Mouse (Mus musculus): ENCODE measurements around the gene Tspan11. TPM values are rescaled to one million over a fixed set of nuclear protein-coding genes. Genes with fewer than 3 reads are reported as not detected.

Gene Tspan11
- total RNA-seq, 2 experiments from 2014 or later, result 6.2 to 7.9 TPM

DNA sequence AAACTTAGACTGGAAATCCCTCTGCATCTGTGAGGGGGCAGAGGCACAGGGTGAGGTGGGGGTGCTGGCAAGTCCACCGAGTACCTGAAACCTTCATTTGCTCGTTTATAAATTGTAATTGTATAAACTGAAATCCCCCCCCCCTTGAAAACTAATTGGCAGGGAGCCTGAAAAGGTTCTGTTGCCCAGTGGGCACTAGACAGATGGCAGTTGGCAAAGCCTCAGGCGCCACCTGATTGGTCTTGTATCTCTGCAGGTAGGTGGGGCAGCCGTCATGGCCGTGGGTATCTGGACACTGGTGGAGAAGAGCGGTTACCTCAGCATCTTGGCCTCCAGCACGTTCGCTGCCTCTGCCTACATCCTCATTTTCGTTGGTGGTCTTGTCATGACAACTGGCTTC, 35.9 kb downstream of the Tspan11 start:
- intact Hi-C loops (cut with DNase I), result loop anchor here (5.0 kb wide), 1 partner anchor 296 kb away; no protein-coding TSS in a partner anchor
- no peak for DNase-seq (ENCODE audit: low spot score in 2 of 2)

DNA sequence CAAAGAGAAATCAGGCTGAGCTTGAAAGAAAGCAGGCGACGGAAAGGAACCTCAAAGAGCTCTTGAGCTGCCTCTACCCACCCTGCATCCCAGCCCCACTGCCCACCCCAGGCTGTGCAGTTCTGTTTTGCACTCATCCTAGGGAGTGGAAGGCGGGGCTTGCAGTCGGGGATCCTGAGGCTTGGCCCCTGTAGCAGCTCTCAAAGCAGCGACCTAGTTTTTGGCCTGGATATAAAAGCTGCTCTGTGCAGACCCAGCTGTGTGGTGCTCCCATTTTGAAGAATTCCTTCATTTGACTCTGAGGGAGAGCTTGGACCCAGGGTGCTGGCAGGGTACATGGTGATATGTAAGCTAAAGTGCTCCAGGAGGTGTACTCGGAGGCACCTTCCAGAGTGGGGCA, 37.4 kb downstream of the Tspan11 start:
- intact Hi-C loops (cut with DNase I), result loop anchor here (5.0 kb wide), 2 partner anchors 157 to 297 kb away; partner anchors contain the start of gene Prmt8
- peak; percentile 24 to 42 for DNase-seq (ENCODE audit: low spot score in 2 of 2)

DNA sequence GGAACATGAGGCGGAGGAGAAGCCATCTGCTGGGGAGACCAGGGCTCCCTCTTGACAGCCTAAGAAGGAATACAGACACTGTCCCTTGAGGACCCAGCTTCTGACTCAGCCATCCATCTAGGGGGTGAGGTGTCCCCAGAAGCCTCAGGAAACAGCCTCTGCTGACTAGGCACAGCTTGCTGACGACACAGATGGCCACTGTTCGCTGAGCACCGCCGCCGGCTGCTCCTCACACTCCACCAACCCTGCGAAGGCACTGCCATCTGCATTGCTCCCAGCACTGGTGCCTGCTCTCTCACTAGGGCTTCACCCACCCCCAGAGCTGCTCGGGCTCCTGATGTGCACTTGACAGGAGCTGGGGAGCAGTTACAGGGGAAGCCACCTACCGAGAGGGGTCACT, 38.5 kb downstream of the Tspan11 start:
- DNase-seq (ENCODE audit: low spot score in 2 of 2), result peak; percentile 75 to 83
- intact Hi-C loops (cut with DNase I), result loop anchor here (5.0 kb wide), 1 partner anchor 159 kb away; the partner anchor contains the start of gene Prmt8

DNA sequence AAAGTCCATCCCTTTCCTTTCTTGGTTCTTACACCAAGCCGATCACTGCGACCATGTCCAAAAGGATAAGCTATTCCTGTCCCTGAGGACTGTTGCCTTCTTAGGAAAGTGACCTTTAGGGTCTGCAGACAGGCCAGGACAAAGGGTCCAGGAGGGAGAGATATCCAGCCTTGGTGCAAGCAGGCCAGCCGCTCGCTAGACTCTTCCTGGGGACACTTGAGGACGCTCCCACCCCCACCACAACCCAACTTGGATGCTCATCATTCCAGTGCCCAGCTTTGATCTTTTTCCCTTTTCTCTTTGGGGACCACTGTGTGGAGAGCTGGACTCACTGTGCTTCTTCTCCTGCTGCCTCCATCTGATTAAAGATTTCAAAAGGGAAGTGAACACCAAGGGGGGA, 41.3 kb downstream of the Tspan11 start:
- no peak for DNase-seq (ENCODE audit: low spot score in 2 of 2)
- intact Hi-C loops (cut with DNase I), result loop anchor here (5.0 kb wide), 1 partner anchor 161 kb away; the partner anchor contains the start of gene Prmt8

DNA sequence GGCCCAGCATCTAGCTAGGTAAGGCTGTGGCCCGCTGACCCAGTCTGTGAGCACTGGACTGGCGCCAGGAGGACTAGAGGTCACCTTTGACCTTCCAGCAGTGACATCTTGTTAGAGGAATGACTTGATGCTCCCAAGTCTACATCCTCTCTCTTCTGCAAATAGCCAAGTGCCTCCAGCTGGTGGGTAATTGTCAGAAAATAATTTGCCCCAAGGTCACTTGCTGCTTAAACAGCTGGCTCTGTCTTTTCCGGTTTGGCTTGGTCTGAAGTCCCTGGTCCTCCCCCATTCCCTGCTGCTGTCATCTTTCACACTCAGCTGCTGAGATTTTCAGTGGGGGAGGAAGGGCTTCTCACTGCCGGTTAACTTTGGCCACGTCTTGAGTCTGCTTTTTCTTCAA, 45.3 kb downstream of the Tspan11 start:
- DNase-seq (ENCODE audit: low spot score in 2 of 2), result peak in 1 of 2 experiments; percentile 24
- intact Hi-C loops (cut with DNase I), result no loop called here

DNA sequence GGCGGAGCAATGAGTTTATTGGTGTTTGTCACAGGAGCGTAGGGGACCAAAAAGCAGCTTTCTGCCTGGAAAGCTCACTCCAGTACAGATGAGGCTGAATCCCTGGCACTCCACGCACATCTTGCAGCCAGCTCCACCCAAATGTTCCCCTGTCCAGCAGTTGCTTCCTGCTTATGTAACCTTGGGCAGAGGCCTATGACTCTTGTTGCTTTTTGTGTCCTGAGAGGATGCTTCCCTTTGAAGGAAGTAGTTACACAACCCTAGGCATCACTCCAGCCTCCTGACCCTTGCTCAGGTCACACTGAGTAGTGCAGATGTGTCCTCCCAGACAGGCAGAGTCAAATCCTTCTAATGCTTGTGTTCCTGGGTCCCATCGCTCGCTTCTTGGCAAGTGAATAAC, 46.5 kb downstream of the Tspan11 start:
- DNase-seq (ENCODE audit: low spot score in 2 of 2), result no peak
- intact Hi-C loops (cut with DNase I), result no loop called here

DNA sequence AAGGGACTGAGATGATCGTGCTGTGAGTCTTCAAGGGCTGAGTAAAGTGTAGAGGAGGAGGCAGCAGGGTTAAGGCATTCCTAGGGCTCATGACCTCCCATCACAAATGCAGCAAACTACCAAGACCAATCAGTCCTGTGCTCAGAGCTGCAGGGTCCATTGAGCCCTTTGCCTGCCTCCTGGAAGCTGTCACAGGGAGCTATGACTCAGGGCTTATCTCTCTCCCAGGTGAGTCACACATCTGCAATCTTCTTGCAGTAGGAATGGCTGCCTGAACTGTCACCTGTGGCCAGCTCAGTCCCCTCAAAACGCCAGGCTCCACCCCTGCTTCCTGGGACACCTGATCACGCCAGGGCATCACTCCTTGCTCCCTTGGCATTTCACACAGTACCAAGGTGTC, 47.7 kb downstream of the Tspan11 start:
- intact Hi-C loops (cut with DNase I), result no loop called here
- no peak for DNase-seq (ENCODE audit: low spot score in 2 of 2)

DNA sequence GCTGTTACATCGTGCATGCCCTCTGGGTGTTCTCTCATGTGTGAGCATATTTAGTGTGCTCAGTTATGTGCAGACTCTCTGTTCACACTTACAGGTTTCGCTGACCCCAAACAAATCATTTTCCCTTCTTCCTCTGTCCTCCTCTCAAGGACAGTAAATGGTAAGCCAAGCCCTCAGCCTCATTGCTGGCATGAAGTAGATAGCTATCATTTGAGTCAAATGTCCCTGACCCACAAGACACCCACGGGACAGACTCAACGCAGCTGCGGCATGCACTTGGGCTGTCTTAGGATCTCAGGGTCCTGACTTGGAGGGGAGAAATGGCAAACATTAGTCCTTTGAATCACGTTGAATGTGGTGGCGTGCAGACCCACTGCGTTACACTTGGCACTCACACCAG, 55.0 kb downstream of the Tspan11 start:
- no peak for DNase-seq (ENCODE audit: low spot score in 2 of 2)
- intact Hi-C loops (cut with DNase I), result no loop called here

DNA sequence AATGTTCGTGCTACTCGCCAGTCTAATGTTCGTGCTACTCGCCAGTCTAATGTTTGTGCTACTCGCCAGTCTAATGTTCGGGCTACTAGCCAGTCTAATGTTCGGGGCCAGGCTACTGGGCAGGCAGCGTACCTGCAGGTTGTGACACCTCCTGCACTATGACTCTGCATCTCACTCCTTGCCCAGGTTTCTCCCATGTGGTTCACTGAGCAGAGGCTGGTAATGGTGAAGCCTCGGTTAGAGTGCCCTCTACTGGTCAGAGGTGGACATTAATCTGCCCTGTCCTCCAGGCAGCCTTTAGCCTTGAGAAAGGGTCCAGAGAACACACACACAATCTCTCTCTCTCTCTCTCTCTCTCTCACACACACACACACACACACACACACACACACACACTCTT, 58.3 kb downstream of the Tspan11 start:
- intact Hi-C loops (cut with DNase I), result loop anchor here (2.0 to 5.0 kb wide), 3 partner anchors 178 to 403 kb away; partner anchors contain the start of gene Prmt8
- DNase-seq (ENCODE audit: low spot score in 2 of 2), result peak; percentile 72 to 74

DNA sequence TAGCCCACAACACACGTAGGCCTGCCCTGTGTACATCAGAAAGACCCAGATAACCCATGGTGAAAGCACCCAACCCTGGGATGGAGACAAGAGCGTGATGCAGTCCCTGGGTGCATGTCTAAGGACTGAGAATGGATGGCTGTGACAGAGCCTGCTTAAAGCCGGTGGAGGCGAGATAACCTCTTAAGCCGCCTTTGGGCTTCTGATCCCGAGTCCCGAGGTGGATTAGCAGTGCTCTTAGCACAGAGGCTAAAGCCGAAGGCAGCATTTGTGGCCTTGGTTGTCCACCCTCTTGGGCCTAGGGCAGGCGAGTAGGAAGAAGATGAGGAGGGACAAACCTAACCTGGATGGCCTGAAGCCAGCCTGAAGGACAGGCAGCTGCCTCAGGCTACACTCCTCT, 61.3 kb downstream of the Tspan11 start:
- no peak for DNase-seq (ENCODE audit: low spot score in 2 of 2)
- intact Hi-C loops (cut with DNase I), result loop anchor here (5.0 kb wide), 2 partner anchors 181 to 331 kb away; partner anchors contain the start of gene Prmt8

DNA sequence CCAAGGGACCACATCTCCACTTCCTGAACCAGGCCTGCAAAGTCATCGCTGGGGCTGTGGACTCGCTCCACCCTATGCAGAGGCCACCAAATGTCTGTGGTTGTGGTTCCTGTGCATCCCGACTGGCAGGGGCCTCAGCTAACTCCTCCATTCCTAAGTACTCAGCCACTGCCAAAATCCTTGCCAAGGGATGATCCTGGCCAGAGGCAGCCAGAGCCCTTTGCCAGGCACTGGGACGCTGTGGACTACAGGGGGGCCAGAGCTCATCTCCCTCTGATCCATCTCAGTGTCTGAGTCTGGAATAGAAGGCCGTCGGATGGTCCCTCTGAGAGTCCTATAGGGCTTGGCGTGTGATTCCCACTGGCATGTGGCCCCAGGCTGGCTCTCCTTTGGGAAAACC, 62.5 kb downstream of the Tspan11 start:
- intact Hi-C loops (cut with DNase I), result loop anchor here (5.0 kb wide), 2 partner anchors 183 to 333 kb away; partner anchors contain the start of gene Prmt8
- DNase-seq (ENCODE audit: low spot score in 2 of 2), result no peak

DNA sequence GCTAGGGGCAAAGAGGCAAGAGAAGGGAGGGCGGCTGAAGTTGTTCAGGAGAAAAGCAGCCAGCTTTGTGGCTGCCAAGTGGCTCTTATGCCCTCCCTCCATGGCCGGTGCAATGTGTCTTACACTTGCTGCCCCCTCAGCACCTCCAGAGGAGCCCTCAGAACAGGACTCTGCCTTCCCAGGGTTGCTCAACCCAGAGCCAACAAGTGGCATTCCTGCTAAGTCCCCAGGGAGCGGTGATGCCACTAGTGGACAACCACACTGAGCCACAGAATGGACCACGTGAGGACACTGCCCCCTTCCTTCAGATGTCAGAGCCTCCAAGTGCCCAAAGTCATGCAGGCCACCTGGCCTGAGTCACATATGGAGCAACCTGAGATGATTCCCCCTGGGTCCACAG, 65.7 kb downstream of the Tspan11 start:
- DNase-seq (ENCODE audit: low spot score in 2 of 2), result no peak
- intact Hi-C loops (cut with DNase I), result no loop called here

DNA sequence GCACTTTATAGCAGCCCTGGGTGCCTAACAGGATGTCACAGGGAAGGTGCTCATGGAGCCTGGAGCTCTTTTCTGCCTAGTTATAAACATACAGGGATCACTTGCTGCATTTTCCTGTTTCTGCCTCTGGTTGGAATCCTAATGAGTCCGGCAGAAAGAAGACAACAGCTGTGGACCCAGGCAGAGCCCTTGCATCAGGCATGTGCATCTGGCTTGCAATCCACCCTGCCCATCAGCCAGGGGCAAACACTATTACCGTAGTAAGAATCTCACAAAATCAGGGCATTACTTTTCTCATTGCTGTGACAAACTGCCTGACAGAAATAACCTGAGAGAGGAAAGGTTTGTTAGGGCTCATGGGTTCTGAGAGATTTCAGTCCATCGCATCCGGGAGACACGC, 68.8 kb downstream of the Tspan11 start:
- DNase-seq (ENCODE audit: low spot score in 2 of 2), result no peak
- intact Hi-C loops (cut with DNase I), result no loop called here

DNA sequence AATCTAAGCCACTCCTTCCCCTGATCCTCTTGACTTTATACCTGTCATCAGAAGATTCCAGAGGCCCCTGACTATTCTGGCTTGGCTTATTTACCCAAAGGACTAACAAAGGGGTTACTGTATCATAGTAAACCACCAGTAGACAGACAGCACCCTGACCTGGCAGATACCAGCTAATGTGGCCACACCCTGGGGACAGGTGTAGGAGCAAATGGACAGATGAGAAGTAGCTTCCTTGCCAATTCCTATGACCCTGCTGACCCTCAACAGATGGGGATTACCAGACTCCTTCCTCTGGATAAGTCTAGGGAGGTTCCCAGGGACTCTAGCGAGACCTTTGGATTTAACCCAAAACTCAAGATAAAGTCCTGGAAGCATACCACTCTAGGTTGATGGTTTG, 72.8 kb downstream of the Tspan11 start:
- no peak for DNase-seq (ENCODE audit: low spot score in 2 of 2)
- intact Hi-C loops (cut with DNase I), result no loop called here

DNA sequence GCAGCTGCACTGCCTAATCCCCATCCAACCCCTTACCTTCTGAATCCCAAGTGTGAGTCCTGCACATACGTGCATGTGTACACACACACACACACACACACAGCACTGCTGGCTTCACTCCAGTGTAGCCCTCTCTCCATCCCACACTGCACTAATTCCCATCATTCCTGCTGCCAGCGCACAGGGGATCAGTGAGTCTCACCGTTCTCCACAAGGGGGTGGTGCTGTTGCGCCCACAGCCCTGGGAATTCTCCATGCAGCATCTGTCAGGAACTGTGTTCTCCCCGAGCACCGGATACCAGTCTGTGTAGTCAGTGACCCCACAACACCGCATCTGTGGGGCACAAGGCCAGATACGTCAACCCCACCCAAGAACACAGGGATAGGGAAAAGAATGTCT, 78.1 kb downstream of the Tspan11 start:
- DNase-seq (ENCODE audit: low spot score in 2 of 2), result peak in 1 of 2 experiments; percentile 61
- intact Hi-C loops (cut with DNase I), result no loop called here

DNA sequence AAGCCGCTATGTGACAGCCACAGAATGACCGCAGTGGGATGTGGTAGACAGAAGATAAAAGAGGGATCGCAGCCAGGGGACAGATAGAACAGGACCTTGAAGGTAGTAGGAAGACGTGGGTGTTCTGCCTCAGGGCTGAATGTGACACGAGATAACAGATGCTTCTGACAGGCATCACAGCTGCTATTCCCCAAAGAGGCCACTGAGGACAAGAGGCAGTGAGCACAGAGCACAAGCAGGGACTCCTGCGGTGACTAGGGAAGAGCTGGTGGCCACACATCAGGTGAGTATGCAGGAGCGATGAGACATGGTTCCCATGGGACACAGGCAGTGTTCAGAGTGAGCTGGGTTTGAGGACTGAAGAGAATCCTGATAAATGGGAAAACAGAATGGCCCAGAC, 82.3 kb downstream of the Tspan11 start:
- no peak for DNase-seq (ENCODE audit: low spot score in 2 of 2)
- intact Hi-C loops (cut with DNase I), result loop anchor here (2.0 to 5.0 kb wide), 3 partner anchors 63 to 175 kb away; no protein-coding TSS in a partner anchor

DNA sequence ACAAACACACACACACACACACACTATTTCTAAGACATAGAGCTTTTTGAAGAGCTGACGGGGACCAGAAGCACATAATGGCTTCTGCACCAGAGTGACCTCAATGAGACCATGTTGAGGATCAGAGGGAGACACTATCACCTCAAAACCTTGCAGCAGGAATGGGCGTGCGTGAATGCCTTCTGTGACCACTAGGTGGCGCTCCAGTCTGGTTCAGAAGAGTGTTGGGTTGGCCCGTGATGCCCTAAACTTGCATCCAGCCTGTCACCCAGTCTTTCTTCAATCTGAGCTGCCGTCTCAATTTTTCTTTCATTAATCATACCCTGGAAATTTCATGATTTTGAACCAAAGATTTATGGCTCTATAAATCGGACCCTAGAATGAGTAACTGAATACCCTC, 82.7 kb downstream of the Tspan11 start:
- intact Hi-C loops (cut with DNase I), result loop anchor here (2.0 to 5.0 kb wide), 3 partner anchors 62 to 175 kb away; no protein-coding TSS in a partner anchor
- DNase-seq (ENCODE audit: low spot score in 2 of 2), result peak; percentile 72 to 84

DNA sequence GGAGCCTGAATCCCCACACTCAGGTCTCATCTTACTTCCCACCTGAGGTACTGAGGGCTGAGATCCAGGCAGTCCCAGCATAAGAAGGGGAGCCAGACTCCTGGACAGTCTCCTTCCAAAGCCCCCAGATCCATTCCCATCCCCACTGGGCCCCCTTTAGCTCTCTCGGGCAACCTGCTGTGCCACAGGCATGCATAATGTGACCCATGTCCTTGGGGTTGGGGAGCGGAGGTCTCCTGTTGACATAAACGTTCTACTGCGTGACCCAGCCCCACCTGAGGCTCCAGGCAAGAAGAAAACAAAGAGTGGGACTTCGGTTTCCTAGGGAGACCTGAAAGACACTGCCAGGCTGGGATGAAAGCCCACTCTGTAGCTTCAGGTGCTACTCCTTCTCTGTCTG, 83.5 kb downstream of the Tspan11 start:
- DNase-seq (ENCODE audit: low spot score in 2 of 2), result no peak
- intact Hi-C loops (cut with DNase I), result loop anchor here (2.0 to 5.0 kb wide), 3 partner anchors 61 to 174 kb away; no protein-coding TSS in a partner anchor

DNA sequence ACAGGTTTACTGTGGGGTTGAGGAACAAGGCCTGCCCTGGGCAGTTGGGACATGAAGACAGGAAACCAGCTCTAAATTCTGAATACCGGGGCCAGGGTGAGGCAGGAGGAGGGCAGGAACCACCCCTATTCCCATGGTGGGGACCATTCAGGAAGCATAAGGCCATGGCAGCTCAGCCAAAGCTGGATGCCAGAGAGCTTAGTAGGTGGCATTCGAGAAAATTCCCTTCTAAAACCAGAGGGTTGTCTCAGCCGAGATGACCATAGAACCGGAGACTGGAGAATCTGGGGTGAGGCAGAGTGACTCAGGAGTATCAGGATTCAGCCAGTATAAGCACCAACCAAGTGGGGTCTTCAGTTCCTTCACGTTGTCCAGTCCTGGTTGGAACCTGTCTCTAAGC, 84.5 kb downstream of the Tspan11 start:
- intact Hi-C loops (cut with DNase I), result loop anchor here (2.0 to 5.0 kb wide), 3 partner anchors 60 to 173 kb away; no protein-coding TSS in a partner anchor
- no peak for DNase-seq (ENCODE audit: low spot score in 2 of 2)

DNA sequence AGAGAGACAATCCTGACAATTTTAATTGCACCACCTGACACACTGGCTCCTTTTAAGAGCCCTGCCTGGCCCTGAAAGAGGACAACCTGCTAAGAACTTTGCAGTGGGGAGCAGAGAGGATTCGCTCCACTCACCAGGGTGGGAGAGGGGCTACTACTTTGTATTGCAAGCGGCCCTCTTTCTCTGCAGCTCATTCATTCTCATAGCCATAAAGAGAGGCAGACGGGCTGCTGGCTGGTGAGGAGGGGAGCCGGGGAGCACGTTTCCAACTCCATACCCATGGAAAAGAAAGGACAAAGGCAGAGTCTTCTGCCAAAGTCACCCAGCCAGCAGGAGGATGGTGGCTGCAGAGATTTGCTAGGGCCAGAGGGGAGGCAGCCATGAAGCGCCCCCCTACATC, 86.2 kb downstream of the Tspan11 start:
- no peak for DNase-seq (ENCODE audit: low spot score in 2 of 2)
- intact Hi-C loops (cut with DNase I), result loop anchor here (5.0 kb wide), 1 partner anchor 59 kb away; no protein-coding TSS in a partner anchor

DNA sequence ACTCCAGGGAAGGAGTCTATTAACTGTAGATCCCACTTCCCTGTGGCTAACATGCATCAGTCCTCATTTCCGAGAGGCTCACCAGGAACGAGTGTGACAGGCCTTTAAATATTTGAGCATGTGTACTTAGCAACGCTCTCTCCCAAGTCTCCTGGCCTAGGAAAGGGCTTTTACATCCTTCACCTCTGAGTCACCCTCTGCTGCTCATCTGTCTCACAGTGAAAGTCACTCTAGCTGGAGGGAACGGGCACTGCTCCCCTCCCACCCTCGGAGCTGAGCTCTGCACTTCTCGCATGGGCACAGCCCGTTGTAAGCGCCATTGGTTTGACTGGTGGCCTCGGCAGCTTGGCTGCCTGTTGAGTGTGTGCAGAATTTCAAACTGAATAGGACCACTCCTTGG, 86.6 kb downstream of the Tspan11 start:
- intact Hi-C loops (cut with DNase I), result loop anchor here (5.0 kb wide), 1 partner anchor 58 kb away; no protein-coding TSS in a partner anchor
- no peak for DNase-seq (ENCODE audit: low spot score in 2 of 2)

DNA sequence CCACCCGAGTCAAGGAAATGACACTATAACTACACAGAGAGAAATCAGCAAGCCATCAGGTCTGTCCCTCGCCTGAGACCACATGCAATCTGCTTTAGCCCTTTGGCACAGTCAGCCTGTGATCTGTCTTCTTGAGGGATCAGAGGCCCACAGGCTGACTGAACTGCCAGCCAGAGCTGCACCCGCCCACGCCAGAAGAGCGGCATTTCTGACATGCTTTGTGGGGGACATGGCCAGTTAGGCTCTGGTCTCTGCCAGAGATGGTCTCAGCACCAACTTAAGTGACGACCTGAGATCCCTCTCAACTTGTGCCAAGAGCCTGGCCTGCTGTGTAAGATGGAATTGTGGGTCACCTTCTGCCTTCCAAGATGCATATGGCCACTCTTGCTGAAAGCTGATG, 89.3 kb downstream of the Tspan11 start:
- intact Hi-C loops (cut with DNase I), result no loop called here
- DNase-seq (ENCODE audit: low spot score in 2 of 2), result no peak

All from left cerebral cortex, postnatal 36 days (tissue).